Mouse (Mus musculus): ENCODE data around the gene 6430531B16Rik. TPM values are rescaled to one million over a fixed set of nuclear protein-coding genes. Genes with fewer than 3 reads are reported as not detected.

The 6430531B16Rik gene
- total RNA-seq, 2 experiments from 2014 or later, result not detected

GRCm38 (mm10) chr7:139937138-139937537 lies 41.4 kb downstream of the 6430531B16Rik start:
- DNase-seq, result no peak

DNA sequence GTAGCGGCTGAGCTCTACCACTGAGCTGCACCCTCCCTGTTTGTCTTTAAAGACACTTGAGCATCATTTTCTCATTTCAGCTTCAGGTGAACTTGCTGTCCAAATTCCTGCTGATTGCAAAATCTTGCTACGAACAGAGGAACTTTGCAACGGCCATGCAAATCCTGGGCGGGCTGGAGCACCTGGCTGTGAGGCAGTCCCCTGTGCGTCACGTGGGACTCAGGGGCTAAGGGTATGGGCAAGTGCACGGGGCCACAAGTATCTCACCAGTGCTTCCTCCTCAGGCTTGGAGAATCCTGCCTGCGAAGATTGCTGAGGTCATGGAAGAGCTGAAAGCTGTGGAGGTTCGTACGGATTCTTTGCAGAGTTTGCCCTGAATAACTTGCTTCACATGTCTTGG lies 41.9 kb downstream of the 6430531B16Rik start:
- no peak for DNase-seq

- peak in 1 of 2 experiments; percentile 25 for DNase-seq
These were observed 47.8 kb downstream of the 6430531B16Rik start for GRCm38 (mm10) chr7:139930732-139931131.

Small RNA genes lying within 50 kb of the gene (microRNA-seq; reads per million reads assigned to microRNA genes)
- gene Mir202 (0 to 0.38 reads per million in 2 experiments), gene Mir7062 (0 reads per million in 2 experiments), gene mmu-mir-7686 (0 reads per million in 2 experiments)

Other genes with a start within 250 kb of the 6430531B16Rik start
- under 1 TPM in 1 of 2 experiments, not detected in 1; 0.05 TPM for gene Adgra1, start 144.6 kb downstream of the 6430531B16Rik start, total RNA-seq (2021)
- gene Kndc1, start 84.1 kb downstream of the 6430531B16Rik start, total RNA-seq (2021), result under 1 TPM in 1 of 2 experiments, not detected in 1; 0.26 TPM
- gene Utf1, start 35.0 kb downstream of the 6430531B16Rik start, total RNA-seq (2021), result not detected
- 1 to 10 TPM in 1 of 2 experiments, under 1 TPM in 1; 0.37 to 2.1 TPM for gene Adam8, start 13.8 kb upstream of the 6430531B16Rik start, total RNA-seq (2021)
- 1 to 10 TPM; 7.5 to 8.4 TPM for gene Zfp511, start 57.6 kb upstream of the 6430531B16Rik start, total RNA-seq (2021)
- 10 to 100 TPM; 31.9 to 35.4 TPM for gene Tubgcp2, start 57.9 kb upstream of the 6430531B16Rik start, total RNA-seq (2021)
- gene Msx3, start 70.3 kb upstream of the 6430531B16Rik start, total RNA-seq (2021), result not detected
- gene Caly, start 103.8 kb upstream of the 6430531B16Rik start, total RNA-seq (2021), result not detected
- gene Prap1, start 114.6 kb upstream of the 6430531B16Rik start, total RNA-seq (2021), result not detected
- 10 to 100 TPM; 76.2 to 87.2 TPM for gene Fuom, start 123.7 kb upstream of the 6430531B16Rik start, total RNA-seq (2021)
- gene Paox, start 137.0 kb upstream of the 6430531B16Rik start, total RNA-seq (2021), result 1 to 10 TPM; 3.6 to 5.5 TPM
- gene Echs1, start 137.7 kb upstream of the 6430531B16Rik start, total RNA-seq (2021), result 100 to 1,000 TPM; 512 to 515 TPM
- 10 to 100 TPM; 28.5 to 34.2 TPM for gene Mtg1, start 158.8 kb upstream of the 6430531B16Rik start, total RNA-seq (2021)
- gene Sprn, start 176.1 kb upstream of the 6430531B16Rik start, total RNA-seq (2021), result under 1 TPM; 0.35 to 0.41 TPM
- gene Olfr522, start 186.0 kb upstream of the 6430531B16Rik start, total RNA-seq (2021), result not detected
- not detected for gene Olfr523, start 194.5 kb upstream of the 6430531B16Rik start, total RNA-seq (2021)
- gene Olfr524, start 227.2 kb upstream of the 6430531B16Rik start, total RNA-seq (2021), result not detected
- under 1 TPM in 1 of 2 experiments, not detected in 1; 0.20 TPM for gene Cd163l1, start 239.5 kb upstream of the 6430531B16Rik start, total RNA-seq (2021)

All from heart, adult 18-20 months (tissue).